Mouse (Mus musculus) retina, postnatal 7 days (tissue): ENCODE data around the gene Zmynd8.

Experiments used
- DNase-seq: peaks from one replicate; pipeline ENCODE4 v3.0.0-alpha.2; 2012; ENCODE audit warnings: low read depth, low spot score

Gene Zmynd8

GRCm38 (mm10) chr2:165858453-165859384 lies 40.1 kb downstream of the Zmynd8 start:
- DNase-seq = no peak

GRCm38 (mm10) chr2:165857841-165858426 lies 40.9 kb downstream of the Zmynd8 start:
- no peak for DNase-seq

GRCm38 (mm10) chr2:165857395-165857831 lies 41.4 kb downstream of the Zmynd8 start:
- no peak for DNase-seq

GRCm38 (mm10) chr2:165856611-165857200 lies 42.1 kb downstream of the Zmynd8 start:
- no peak for DNase-seq

GRCm38 (mm10) chr2:165855641-165856301 lies 43.0 kb downstream of the Zmynd8 start:
- no peak for DNase-seq

GRCm38 (mm10) chr2:165854207-165854968 lies 44.4 kb downstream of the Zmynd8 start:
- DNase-seq = no peak

GRCm38 (mm10) chr2:165852896-165853633 lies 45.8 kb downstream of the Zmynd8 start:
- no peak for DNase-seq

- no peak for DNase-seq
Observed at GRCm38 (mm10) chr2:165852453-165852852, 46.4 kb downstream of the Zmynd8 start.

- DNase-seq = no peak
Observed at GRCm38 (mm10) chr2:165851811-165852415, 46.9 kb downstream of the Zmynd8 start.

- no peak for DNase-seq
Observed at GRCm38 (mm10) chr2:165850826-165851225, 48.0 kb downstream of the Zmynd8 start.

GRCm38 (mm10) chr2:165849129-165849528 lies 49.7 kb downstream of the Zmynd8 start:
- peak; percentile 90 for DNase-seq

GRCm38 (mm10) chr2:165846787-165847186 lies 52.0 kb downstream of the Zmynd8 start:
- DNase-seq = no peak

- DNase-seq = no peak
Observed at GRCm38 (mm10) chr2:165845490-165845889, 53.3 kb downstream of the Zmynd8 start.

GRCm38 (mm10) chr2:165843350-165843749 lies 55.5 kb downstream of the Zmynd8 start:
- no peak for DNase-seq

GRCm38 (mm10) chr2:165842241-165842640 lies 56.6 kb downstream of the Zmynd8 start:
- no peak for DNase-seq

GRCm38 (mm10) chr2:165841805-165842204 lies 57.0 kb downstream of the Zmynd8 start:
- no peak for DNase-seq

GRCm38 (mm10) chr2:165840852-165841251 lies 58.0 kb downstream of the Zmynd8 start:
- DNase-seq = no peak

GRCm38 (mm10) chr2:165839317-165839652 lies 59.5 kb downstream of the Zmynd8 start:
- no peak for DNase-seq

GRCm38 (mm10) chr2:165838606-165839316 lies 60.1 kb downstream of the Zmynd8 start:
- no peak for DNase-seq
